Mouse (Mus musculus) liver, postnatal 0 days (tissue): ENCODE measurements around the gene Fate1. TPM values are rescaled to one million over a fixed set of nuclear protein-coding genes. Genes with fewer than 3 reads are reported as not detected.

Experiments
- ATAC-seq: fragments of 200-750 bp; cut with Nextera tagmentation; 2 replicates; pipeline ENCODE4 v1.8.0; 2017; ENCODE audit warnings: mild to moderate bottlenecking, moderate library complexity
- DNase-seq: peaks from one replicate; pipeline ENCODE4 v3.0.0-alpha.2; 2016
- H3K27ac ChIP-seq: fragments of 300-500 bp; sonication (generic); 2 replicates; pipeline ENCODE4 v1.5.1; 2014; ENCODE audit warnings: antibody characterized with exemption, moderate library complexity, mild to moderate bottlenecking, low read depth
- H3K27me3 ChIP-seq: fragments of 300-500 bp; sonication (generic); 2 replicates; pipeline ENCODE4 v1.6.1; 2014; ENCODE audit warnings: low read length, control low read depth, mixed read lengths; ENCODE audit not compliant: insufficient read depth
- H3K36me3 ChIP-seq: fragments of 300-500 bp; sonication (generic); replicated peaks from 2 replicates; pipeline ENCODE4 v1.6.1; 2014; ENCODE audit warnings: mild to moderate bottlenecking, control low read depth, low read length, moderate library complexity, mixed read lengths; ENCODE audit not compliant: insufficient read depth
- H3K4me1 ChIP-seq: fragments of 300-500 bp; sonication (generic); 2 replicates; pipeline ENCODE4 v1.6.1; 2014; ENCODE audit warnings: antibody characterized with exemption, mild to moderate bottlenecking, control low read depth; ENCODE audit not compliant: insufficient read depth
- H3K4me2 ChIP-seq: fragments of 300-500 bp; sonication (generic); 2 replicates; pipeline ENCODE4 v1.6.1; 2014; ENCODE audit warnings: low read depth, mild to moderate bottlenecking, low read length, moderate library complexity, mixed read lengths
- H3K4me3 ChIP-seq: fragments of 300-500 bp; sonication (generic); 2 replicates; pipeline ENCODE4 v1.5.1; 2014; ENCODE audit warnings: low read depth, low read length
- H3K9ac ChIP-seq: fragments of 300-500 bp; sonication (generic); replicated peaks from 2 replicates; pipeline ENCODE4 v1.6.1; 2014; ENCODE audit warnings: mild to moderate bottlenecking, moderate library complexity
- H3K9me3 ChIP-seq: fragments of 300-500 bp; sonication (generic); 2 replicates; pipeline ENCODE4 v1.6.1; 2016; ENCODE audit warnings: mild to moderate bottlenecking, control low read depth, low read length, mixed read lengths
- CTCF ChIP-seq: sonication (generic); IDR thresholded peaks from 2 replicates; pipeline ENCODE4 v1.5.1; 2016; ENCODE audit warnings: antibody characterized with exemption, low read depth
- EP300 ChIP-seq: IDR thresholded peaks from 2 replicates; pipeline ENCODE4 v1.6.1; 2016; ENCODE audit warnings: antibody characterized with exemption, low read depth, mild to moderate bottlenecking
- WGBS: fragments of 180-500 bp; shearing (Covaris S2); extraction: QIAGEN DNeasy Blood & Tissue Kit; methylation state at CpG from one replicate; pipeline ENCODE4 v1.1.7; 2014; ENCODE audit not compliant: insufficient replicate concordance; 5-methylcytosine and 5-hydroxymethylcytosine counted together
- polyA plus RNA-seq: library from polyadenylated mRNA; unstranded; fragments of >200 nt; fragmentation: Nextera tagmentation; extraction: Ambion mirVana; gene quantifications from 2 replicates; pipeline ENCODE4 v1.2.1, GENCODE M21; 2015

The Fate1 gene
- polyA plus RNA-seq, 1 experiment from 2014 or later: not detected

- Histone ChIP-seq H3K9me3 (no peaks in the 10 kb centered on the region), H3K4me1 (no peaks in the 10 kb centered on the region), H3K9ac (no peak overlapping the region), H3K36me3 (no peaks in the 10 kb centered on the region), H3K4me2 (no peak overlapping the region), H3K27me3 (0 out of 2 replicates have a peak, but pooled peaks cover 4% of the 10 kb centered on the region), H3K4me3 (no peak overlapping the region), H3K27ac (no peak overlapping the region)
- TF ChIP-seq EP300: no peak
- peak; percentile 54 for TF ChIP-seq CTCF
- WGBS: 35% methylated on average over 10 of the region's 10 CpGs
- peak; percentile 20 for DNase-seq
- no peak for ATAC-seq
These were observed 50.1 kb downstream of the Fate1 start for GRCm38 (mm10) chrX:72022750-72023398.

DNA sequence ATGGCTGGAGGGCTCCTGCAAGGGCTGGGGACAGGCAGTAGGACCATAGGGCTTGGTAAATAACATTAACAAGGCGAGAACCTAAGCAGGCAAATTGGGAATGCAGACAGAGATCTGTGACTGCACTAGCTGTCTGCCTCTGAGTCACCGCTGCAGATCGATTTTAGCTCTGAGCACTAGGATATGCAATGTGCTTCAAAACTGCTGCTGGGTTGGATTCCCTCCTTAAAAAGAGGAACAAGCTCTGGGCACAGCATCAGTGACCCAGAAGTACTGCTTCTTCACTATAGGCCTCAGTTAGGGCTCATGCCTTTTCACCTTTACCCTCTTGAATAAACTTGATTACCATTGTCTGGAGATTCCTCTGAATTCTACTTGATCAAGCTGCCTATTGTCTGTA lies 50.8 kb downstream of the Fate1 start:
- no peaks in the 10 kb centered on the region for H3K36me3 ChIP-seq
- H3K9ac ChIP-seq: no peak overlapping the region
- ATAC-seq (no peak), DNase-seq (no peak)
- H3K27me3 ChIP-seq: 0 out of 2 replicates have a peak, but pooled peaks cover 4% of the 10 kb centered on the region
- H3K9me3 ChIP-seq: no peaks in the 10 kb centered on the region
- H3K4me3 ChIP-seq: no peak overlapping the region
- H3K27ac ChIP-seq: no peak overlapping the region
- 63% methylated on average over 3 of the region's 3 CpGs for WGBS
- H3K4me2 ChIP-seq: no peak overlapping the region
- TF ChIP-seq EP300 (no peak), CTCF (no peak)
- no peaks in the 10 kb centered on the region for H3K4me1 ChIP-seq

Other genes with a start within 250 kb of the Fate1 start
- 33.0 and 33.9 TPM in 2 replicates for gene Vma21, start 157.1 kb upstream of the Fate1 start, polyA plus RNA-seq
- gene Gm1141, start 52.0 kb upstream of the Fate1 start, polyA plus RNA-seq: not detected in 2 replicates
- gene Prrg3, start 10.4 kb upstream of the Fate1 start, polyA plus RNA-seq: 0.41 and 0.59 TPM in 2 replicates
- not detected in 2 replicates for gene Cnga2, start 18.9 kb downstream of the Fate1 start, polyA plus RNA-seq
- gene Magea4, start 249.0 kb downstream of the Fate1 start, polyA plus RNA-seq: not detected in 2 replicates